Mouse (Mus musculus) gastrocnemius, postnatal 10 days (tissue): ENCODE data around the gene Fkbp1b. TPM values are rescaled to one million over a fixed set of nuclear protein-coding genes. Genes with fewer than 3 reads are reported as not detected.
"Not testable (repeated sequence)": the region's sequence is repeated elsewhere in the genome, so short reads cannot be mapped to it uniquely, and the experiment has no call there.

Experiments used
- DNase-seq: peaks from one replicate; pipeline ENCODE4 v3.0.0; 2021; ENCODE audit warnings: mixed read lengths
- long read RNA-seq, 2 experiments: library from polyadenylated mRNA; stranded (forward); transcript quantifications; one replicate each; pipeline ENCODE4 v2.0.0; 2021
- total RNA-seq, 2 experiments: library from RNA; stranded (reverse); gene quantifications; 2 replicates each; pipeline ENCODE4 v1.2.3; 2021

The Fkbp1b gene
- total RNA-seq = 1 to 10 TPM; 2.6 to 2.9 TPM
- long read RNA-seq, experiment 1, partial matches to known transcripts = 0 of 1 reads
- long read RNA-seq, experiment 1, other reads (novel, unspliced or antisense) = 1 of 1 reads
- long read RNA-seq, experiment 2 = 0 reads

DNA sequence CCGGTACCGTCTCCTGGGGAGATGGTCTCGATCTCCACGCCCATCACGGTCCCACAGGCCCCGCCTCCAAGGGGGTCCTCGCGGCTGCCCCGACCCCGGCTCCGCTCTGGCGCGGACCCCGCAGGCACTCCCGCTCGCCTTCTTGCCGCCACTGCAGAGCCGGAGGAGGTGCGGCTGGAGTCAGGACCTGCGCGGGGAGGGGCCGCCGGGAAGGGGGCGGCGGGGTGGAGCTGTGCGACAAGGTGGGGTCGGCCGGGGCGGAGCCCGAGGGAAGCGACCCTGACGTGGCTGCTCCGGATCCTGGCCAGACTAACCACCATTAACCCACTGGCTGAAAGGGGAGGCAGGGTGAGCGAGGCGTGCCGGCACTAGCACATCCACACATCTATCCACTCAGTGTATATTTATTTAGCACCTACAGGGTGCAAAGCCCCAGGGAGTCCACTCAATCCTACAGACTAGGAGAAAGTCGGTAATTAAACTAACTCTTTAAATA, at the start of gene Fkbp1b:
TSS of gene Fkbp1b (minus strand) at position 200 of the 496 bp plus-strand sequence.
- peak; percentile 44 for DNase-seq

GRCm38 (mm10) chr12:4889891-4890290, 48.5 kb upstream of the Fkbp1b start:
- no peak for DNase-seq

- DNase-seq = no peak
Measured at GRCm38 (mm10) chr12:4889251-4889650, 47.9 kb upstream of the Fkbp1b start.

DNA sequence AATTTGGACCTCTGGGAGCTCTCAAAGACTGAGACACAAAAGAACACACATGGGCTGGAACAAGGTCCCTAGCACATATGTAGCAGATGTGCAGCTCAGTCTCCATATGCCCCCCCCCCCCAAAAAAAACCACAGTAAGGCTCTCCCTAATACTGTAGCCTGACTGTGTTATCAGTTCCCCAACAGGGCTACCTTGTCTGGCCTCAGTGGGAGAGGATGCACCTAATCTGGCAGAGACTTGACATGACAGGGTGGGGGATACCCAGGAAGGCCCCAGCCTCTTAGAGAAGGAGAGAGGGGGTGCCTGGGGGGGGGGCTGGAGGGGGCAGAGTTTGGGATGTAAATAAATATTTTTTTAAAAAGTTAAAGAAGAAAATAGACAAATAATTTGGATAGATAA, 47.3 kb upstream of the Fkbp1b start:
- DNase-seq = no peak

DNA sequence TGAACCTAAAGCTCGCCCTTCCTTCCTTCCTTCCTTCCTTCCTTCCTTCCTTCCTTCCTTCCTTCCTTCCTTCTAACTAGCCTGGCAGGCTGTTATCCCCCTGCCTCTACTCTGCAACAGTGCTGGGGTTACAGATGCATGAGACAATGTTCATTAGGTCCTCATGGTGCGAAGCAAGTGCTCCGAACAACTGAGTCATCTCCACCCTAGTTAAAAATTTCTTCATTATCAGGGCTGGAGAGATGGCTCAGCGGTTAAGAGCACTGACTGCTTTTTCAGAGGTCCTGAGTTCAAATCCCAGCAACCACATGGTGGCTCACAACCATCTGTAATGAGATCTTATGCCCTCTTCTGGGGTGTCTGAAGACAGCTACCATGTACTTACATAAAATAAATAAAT, 45.2 kb upstream of the Fkbp1b start:
- DNase-seq = not testable (repeated sequence)

DNA sequence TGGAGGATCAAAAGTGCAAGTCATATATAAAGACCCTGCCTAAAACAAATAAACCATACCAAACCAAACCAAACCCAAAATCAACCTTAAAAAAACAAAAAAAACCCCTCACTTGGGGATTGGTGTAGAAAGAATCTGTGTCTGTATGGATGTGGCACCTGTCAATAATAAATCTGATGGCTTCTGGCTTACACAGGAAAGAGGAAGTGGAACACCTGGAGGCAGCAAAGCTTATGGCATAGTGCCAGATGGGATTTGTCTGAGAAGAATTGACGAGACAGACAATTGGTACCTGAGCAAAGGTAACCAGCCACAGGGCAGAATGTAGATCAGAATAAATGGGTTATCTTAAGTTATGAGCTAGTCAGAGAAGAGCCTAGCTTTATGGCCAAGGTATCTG, 43.7 kb upstream of the Fkbp1b start:
- no peak for DNase-seq

DNA sequence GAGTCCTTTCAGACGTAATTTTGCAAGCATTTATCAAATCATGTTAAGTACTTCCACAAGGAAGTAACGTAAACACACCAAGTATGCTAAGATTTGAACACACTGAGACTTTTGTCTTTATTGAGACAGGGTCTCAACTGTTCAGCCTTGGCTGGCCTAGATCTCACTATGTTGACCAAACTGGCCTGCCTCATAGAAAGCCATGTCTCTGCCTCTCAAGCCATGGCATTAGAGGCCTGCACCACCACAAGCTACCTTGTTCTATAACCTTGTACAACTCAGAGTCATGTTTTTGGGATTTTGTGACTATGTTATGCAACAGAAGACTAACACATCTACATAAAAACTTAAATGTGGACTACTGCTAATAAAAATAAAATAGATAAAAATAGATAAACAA, 40.7 kb upstream of the Fkbp1b start:
- DNase-seq = no peak

- no peak for DNase-seq
Measured at GRCm38 (mm10) chr12:4879048-4879447, 37.7 kb upstream of the Fkbp1b start.

DNA sequence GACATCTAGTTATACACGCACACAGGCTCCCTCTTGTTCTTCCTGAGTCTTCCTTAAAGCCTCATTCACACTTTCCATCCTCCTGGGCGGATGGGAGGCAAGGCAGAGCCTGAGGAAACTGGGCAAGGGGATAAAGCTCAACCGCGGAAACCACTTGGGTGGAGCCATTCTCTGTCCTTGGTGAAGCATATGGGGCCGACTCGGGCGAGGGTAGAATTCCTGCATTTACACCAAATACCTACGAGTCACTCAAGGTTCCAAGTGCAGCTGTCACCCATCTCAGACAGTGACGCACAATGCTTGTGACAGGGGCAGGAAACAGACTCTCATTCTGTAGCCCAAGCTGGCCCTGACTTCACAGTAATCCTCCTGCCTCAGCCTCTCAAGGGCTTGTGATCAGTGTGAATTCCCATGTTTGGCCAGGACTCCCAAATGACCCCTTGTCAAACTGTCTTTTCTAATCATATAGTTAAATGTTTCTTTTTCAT, 36.9 kb upstream of the Fkbp1b start:
- no peak for DNase-seq

GRCm38 (mm10) chr12:4875623-4876022, 34.2 kb upstream of the Fkbp1b start:
- no peak for DNase-seq

DNA sequence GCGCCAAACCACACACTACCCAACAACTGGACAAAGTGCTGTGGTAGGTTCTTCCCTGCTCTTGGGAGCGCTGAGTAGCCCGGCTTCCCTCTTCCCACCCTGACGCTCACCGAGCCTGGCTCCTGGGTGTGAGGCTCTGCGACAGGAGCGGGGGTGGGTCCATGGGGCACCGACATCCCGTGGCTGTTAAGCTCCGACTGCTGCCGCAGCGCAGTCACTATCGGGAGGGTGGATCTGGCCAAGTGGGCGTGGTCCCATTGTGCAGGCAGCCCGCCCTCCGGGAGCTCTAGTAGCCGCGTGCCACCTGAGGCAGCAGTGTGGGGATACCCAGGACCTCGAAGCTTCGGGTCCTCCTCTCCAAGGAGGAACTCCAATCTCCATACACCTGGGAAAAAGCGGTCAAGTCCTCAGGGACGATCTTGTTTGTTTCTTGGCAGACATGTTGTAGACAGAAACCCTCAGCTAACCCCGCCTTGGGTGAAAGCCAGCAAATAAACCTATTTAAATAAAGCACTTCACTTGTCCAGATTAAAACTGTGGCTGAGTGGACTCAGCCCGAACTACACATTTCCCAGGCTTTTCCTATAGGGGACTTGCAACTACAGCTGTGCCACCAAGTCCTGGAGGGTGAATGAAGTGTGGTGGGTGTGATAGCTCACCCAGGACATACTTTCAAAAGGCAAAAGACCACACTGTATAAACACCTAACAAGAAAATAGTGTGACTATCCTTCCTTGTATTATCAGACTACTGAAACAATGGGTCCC, 33.0 kb upstream of the Fkbp1b start, which contains the start of gene Mfsd2b:
TSS of gene Mfsd2b (minus strand) at position 199 of the 767 bp plus-strand sequence.
- peak; percentile 71 for DNase-seq

DNA sequence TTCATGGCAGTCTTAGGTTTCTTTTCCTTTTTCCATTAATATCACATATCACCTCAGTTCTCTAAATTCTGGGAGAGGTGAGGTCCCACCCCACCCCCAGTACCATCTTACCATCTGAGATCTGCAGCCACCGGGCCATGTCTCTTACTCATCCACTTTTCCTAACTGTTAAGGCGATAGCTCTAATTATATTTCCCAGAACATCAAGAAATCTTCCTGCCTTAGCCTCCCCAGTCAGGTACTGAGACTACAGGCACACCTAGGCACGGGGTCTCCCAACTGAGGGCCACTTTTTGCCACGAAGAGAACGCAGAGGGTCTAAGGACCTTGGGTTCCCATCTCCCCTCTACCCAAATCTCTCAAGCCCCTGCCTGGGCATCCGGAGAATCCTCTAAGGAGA, 32.1 kb upstream of the Fkbp1b start:
- DNase-seq = no peak

DNA sequence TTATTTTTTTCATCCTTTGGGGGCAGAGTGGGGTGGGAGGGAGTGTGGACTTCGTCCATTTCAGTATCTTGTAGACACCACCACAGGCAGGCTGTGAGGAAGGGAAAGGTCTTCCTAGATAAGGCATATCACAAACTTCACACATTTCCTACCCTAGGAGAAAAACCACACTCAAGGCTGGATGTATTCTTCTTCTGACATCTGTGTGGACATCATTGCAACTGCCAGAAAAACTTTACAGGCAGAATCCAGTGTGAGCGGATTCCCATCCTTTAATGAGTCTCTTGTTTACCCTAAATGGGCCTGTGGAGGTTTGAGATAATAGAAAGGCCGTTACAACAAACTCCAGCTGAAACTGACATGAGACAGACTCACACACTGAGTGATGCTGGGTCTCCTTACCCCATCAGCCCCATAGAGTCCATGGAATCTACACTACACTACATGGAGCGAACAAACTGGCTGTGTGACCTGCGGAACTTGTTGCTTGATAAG, 31.6 kb upstream of the Fkbp1b start:
- DNase-seq = no peak

GRCm38 (mm10) chr12:4872273-4872672, 30.9 kb upstream of the Fkbp1b start:
- DNase-seq = no peak

GRCm38 (mm10) chr12:4871260-4871659, 29.9 kb upstream of the Fkbp1b start:
- no peak for DNase-seq

DNA sequence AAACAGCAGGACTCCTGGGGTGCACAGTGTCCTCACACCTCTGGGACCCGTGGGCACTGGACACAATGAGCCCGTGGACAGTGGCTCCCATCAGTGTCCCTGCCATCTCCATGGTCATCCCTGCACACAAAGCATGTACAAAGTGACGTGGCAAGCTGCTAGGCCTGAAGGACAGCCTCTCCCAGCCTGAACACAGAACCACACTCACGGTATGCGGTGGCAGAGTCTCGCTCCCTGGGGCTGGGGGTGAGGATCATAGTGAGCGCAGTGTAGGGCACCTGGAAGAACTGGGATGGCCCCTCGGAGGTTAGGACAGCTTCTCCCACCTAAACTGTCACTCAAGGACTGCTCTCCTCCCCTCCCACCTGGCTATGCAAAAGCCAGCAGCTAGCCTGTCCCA, 27.5 kb upstream of the Fkbp1b start:
- DNase-seq = no peak

DNA sequence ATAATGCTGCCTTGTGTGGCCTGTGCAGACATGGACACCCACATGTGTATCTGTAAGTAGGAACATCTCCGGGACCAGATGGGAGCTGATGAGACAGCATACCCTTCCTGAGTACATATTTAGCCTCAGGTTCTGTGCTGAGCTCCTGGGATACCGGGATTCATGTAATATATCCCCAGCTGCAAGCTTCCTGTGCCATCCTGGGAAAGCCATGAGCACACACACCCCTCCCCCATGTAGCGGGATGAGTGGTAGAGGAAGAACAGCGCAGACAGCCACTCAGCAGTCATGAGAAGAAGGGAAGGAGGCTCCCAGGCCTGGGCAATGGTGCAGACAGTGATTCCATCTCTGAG, 22.9 kb upstream of the Fkbp1b start:
- DNase-seq = no peak

GRCm38 (mm10) chr12:4863654-4864337, 22.4 kb upstream of the Fkbp1b start:
- DNase-seq = no peak

DNA sequence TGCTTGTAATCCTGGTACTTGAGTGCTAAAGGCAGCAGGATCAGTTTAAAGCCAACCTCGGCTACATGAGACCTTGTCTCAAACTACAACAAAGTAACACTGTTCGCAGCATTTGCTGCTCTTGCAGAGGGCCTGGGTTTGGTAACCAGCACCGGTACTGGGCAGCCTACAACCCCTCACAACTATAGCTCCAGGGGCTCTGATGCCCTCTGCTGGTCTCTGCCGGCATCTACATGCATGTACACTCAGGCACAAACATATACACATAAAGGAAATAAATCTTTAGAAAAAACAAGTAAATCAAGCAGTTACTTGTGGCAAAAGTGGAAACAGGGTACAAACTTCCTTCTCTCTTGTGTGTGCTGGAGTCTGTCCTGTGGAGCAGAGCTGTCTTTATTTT, 21.3 kb upstream of the Fkbp1b start:
- no peak for DNase-seq

GRCm38 (mm10) chr12:4859241-4859914, 18.0 kb upstream of the Fkbp1b start:
- peak; percentile 1 for DNase-seq

DNA sequence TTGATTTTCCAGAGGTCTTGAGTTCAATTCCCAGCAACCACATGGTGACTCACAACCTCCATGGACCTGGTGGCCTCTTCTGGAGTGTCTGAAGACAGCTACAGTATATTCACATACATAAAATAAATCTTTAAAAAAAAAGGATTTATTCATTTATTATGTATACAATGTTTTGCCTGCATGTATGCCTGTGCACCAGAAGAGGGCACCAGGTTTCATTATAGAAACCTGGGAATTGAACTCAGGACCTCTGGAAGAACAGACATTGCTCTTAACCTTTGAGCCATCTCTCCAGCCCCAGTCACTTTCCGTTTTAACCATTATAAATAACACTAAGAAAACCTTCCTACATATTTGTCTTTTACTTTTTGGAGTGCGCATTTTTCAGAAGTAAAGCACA, 15.4 kb upstream of the Fkbp1b start:
- no peak for DNase-seq

GRCm38 (mm10) chr12:4856160-4856559, 14.8 kb upstream of the Fkbp1b start:
- DNase-seq = no peak

DNA sequence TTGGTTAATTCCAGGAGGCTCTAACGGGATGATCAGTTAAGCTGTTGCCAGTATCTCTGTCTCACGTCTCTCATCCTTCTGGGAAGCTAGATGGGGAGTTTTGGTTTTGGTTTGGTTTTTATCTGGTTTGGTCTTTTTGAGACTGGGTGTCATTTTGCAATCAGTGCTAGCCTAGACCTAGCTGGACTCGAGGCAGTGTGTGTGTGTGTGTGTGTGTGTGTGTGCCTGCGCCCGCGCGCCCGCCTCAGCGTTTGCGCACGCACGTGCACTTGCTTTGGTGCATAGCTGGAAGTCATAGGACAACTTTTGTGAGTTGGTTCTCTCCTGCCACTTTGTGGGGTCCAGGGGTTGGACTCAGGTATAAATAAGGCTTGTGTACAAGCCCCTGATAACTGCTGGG, 2.4 kb upstream of the Fkbp1b start:
- peak; percentile 39 for DNase-seq
